Mouse (Mus musculus) neural tube, embryonic 11.5 days (tissue): ENCODE data around the gene Xrra1. TPM values are rescaled to one million over a fixed set of nuclear protein-coding genes. Genes with fewer than 3 reads are reported as not detected.

ENCODE experiments used
- ATAC-seq: fragments of 200-750 bp; cut with Nextera tagmentation; 2 replicates; pipeline ENCODE4 v1.8.0; 2017; ENCODE audit warnings: moderate number of reproducible peaks, mild to moderate bottlenecking, moderate TSS enrichment, moderate library complexity; ENCODE audit not compliant: insufficient read depth, low FRiP score, low TSS enrichment
- DNase-seq: peaks from one replicate; pipeline ENCODE4 v3.0.0-alpha.2; 2015; ENCODE audit warnings: low spot score
- H3K27ac ChIP-seq: fragments of 300-500 bp; sonication (generic); 2 replicates; pipeline ENCODE4 v1.5.1; 2014; ENCODE audit warnings: low read depth, mild to moderate bottlenecking, low read length
- H3K27me3 ChIP-seq: fragments of 300-500 bp; sonication (generic); 2 replicates; pipeline ENCODE4 v1.6.1; 2014; ENCODE audit warnings: mild to moderate bottlenecking, low read length, mixed read lengths; ENCODE audit not compliant: control insufficient read depth, insufficient read depth
- H3K36me3 ChIP-seq: fragments of 300-500 bp; sonication (generic); 2 replicates; pipeline ENCODE4 v1.6.1; 2014; ENCODE audit warnings: mild to moderate bottlenecking, low read length, moderate library complexity, mixed read lengths; ENCODE audit not compliant: control insufficient read depth, insufficient read depth
- H3K4me1 ChIP-seq: fragments of 300-500 bp; sonication (generic); 2 replicates; pipeline ENCODE4 v1.6.1; 2014; ENCODE audit warnings: low read length, mixed read lengths; ENCODE audit not compliant: control insufficient read depth, insufficient read depth
- H3K4me2 ChIP-seq: fragments of 300-500 bp; sonication (generic); 2 replicates; pipeline ENCODE4 v1.6.1; 2014; ENCODE audit warnings: low read depth, mild to moderate bottlenecking, moderate library complexity
- H3K4me3 ChIP-seq: fragments of 300-500 bp; sonication (generic); 2 replicates; pipeline ENCODE4 v1.5.1; 2014; ENCODE audit warnings: low read depth, low read length
- H3K9ac ChIP-seq: fragments of 300-500 bp; sonication (generic); 2 replicates; pipeline ENCODE4 v1.6.1; 2014; ENCODE audit warnings: mild to moderate bottlenecking, low read length
- H3K9me3 ChIP-seq: fragments of 300-500 bp; sonication (generic); 2 replicates; pipeline ENCODE4 v1.6.1; 2016; ENCODE audit warnings: low read length; ENCODE audit not compliant: control insufficient read depth
- WGBS: fragments of 180-500 bp; shearing (Covaris S2); extraction: QIAGEN DNeasy Blood & Tissue Kit; methylation state at CpG from one replicate; pipeline ENCODE4 v1.1.7; 2014; 5-methylcytosine and 5-hydroxymethylcytosine counted together
- polyA plus RNA-seq: library from polyadenylated mRNA; unstranded; fragments of >200 nt; fragmentation: Nextera tagmentation; extraction: Ambion mirVana; gene quantifications from 2 replicates; pipeline ENCODE4 v1.2.1, GENCODE M21; 2014

Xrra1 gene
- polyA plus RNA-seq, 1 experiment from 2014 or later: 0.36 TPM

DNA sequence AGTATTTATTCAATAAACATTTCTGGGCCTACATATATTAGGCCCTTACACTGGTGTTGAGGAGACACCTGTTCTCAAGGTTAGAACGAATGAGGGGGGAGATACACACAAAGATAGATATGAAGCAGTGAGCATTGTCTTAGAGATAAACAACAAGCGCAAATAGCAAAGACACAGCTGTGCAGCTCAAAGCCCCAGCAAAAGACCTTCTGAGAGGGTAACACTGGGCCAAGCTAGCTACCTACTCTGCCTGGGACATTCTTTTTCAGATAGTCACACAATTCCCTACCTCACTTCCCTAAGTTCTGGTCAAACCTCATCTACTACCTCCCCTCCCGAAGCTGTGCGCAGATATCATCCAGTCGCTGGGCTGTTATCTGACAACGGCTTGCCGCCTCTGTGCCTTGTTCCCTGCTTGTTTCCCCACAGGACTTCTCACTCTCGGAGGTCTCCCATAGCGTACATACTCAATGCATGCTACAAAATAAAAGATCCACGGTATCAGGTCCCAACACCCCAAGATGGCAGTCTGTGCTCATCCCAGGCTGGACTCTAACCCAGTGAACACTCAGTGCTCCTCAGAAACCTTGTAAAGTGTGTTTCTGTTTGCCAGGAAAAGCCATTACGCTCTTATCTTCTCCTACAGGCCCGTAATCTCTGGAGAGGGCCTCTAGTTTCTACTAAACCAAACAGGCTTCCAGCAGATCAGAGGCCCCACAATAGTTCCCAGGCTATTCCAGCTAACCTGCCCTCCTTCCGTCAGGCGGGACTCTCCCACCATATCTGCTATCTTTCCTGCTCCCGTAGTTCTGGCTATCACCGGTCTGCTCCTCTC lies 34.0 kb upstream of the Xrra1 start:
- Histone ChIP-seq H3K9me3 (no peaks in the 10 kb centered on the region), H3K4me2 (no peak overlapping the region), H3K9ac (no peak overlapping the region), H3K27ac (no peak overlapping the region), H3K36me3 (no peaks in the 10 kb centered on the region), H3K4me1 (no peaks in the 10 kb centered on the region), H3K27me3 (no peaks in the 10 kb centered on the region), H3K4me3 (no peak overlapping the region)
- DNase-seq (no peak), ATAC-seq (no peak)
- WGBS: 85% methylated on average over 16 of the region's 16 CpGs

DNA sequence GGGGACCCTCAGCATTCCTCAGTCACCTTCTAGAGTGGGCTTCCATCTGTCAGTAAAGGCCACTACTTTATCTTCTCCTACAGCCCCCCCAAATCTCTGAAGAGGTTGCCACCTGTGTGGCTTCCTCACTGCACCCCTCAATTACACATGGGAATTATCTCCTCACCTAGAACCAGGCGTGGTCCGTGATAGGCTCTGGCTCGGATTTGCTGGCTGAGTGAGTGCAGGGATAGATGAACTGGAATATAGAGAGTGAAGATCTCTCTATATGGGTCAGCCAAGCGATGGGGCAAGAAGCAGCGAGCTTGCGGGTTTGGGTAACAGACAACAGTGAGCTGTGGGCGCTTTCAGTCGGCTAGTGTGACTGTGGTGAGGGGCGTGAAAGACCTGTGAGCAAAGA lies 33.4 kb upstream of the Xrra1 start:
- ATAC-seq (no peak), DNase-seq (no peak)
- Histone ChIP-seq H3K27me3 (no peaks in the 10 kb centered on the region), H3K9ac (no peak overlapping the region), H3K4me3 (no peak overlapping the region), H3K4me1 (no peaks in the 10 kb centered on the region), H3K9me3 (no peaks in the 10 kb centered on the region), H3K36me3 (no peaks in the 10 kb centered on the region), H3K27ac (no peak overlapping the region), H3K4me2 (no peak overlapping the region)
- 87% methylated on average over 9 of the region's 9 CpGs for WGBS

- Histone ChIP-seq H3K36me3 (no peaks in the 10 kb centered on the region), H3K27ac (no peak overlapping the region), H3K27me3 (no peaks in the 10 kb centered on the region), H3K4me1 (no peaks in the 10 kb centered on the region), H3K9ac (no peak overlapping the region), H3K4me3 (no peak overlapping the region), H3K9me3 (no peaks in the 10 kb centered on the region), H3K4me2 (no peak overlapping the region)
- no peak for ATAC-seq
- WGBS: 72% methylated on average over 6 of the region's 6 CpGs
- no peak for DNase-seq
These were observed 32.8 kb upstream of the Xrra1 start for GRCm38 (mm10) chr7:99826096-99826495.

GRCm38 (mm10) chr7:99828083-99828570 lies 30.8 kb upstream of the Xrra1 start, which contains the start of gene Neu3:
Neu3 (minus strand) TSS chr7:99828417.
- ATAC-seq: peak; percentile 94
- peak; percentile 91 for DNase-seq
- WGBS: under 1% methylated on average over 26 of the region's 26 CpGs
- Histone ChIP-seq H3K27ac (no peak within 1 kb of the TSS), H3K9ac (peak within 1 kb of the TSS; percentile 39), H3K9me3 (no peaks in the 10 kb centered on the region), H3K4me1 (no peaks in the 10 kb centered on the region), H3K36me3 (no peaks in the 10 kb centered on the region), H3K4me2 (peak within 1 kb of the TSS; percentile 50), H3K4me3 (peak within 1 kb of the TSS; percentile 31), H3K27me3 (no peaks in the 10 kb centered on the region)

GRCm38 (mm10) chr7:99833115-99833845 lies 25.6 kb upstream of the Xrra1 start:
- no peaks in the 10 kb centered on the region for H3K4me1 ChIP-seq
- H3K4me3 ChIP-seq: no peak overlapping the region
- ATAC-seq (no peak), DNase-seq (no peak)
- H3K27me3 ChIP-seq: no peaks in the 10 kb centered on the region
- H3K4me2 ChIP-seq: no peak overlapping the region
- no peak overlapping the region for H3K9ac ChIP-seq
- 85% methylated on average over 5 of the region's 5 CpGs for WGBS
- H3K36me3 ChIP-seq: peaks cover 10% of the 10 kb centered on the region
- H3K27ac ChIP-seq: no peak overlapping the region
- no peaks in the 10 kb centered on the region for H3K9me3 ChIP-seq

DNA sequence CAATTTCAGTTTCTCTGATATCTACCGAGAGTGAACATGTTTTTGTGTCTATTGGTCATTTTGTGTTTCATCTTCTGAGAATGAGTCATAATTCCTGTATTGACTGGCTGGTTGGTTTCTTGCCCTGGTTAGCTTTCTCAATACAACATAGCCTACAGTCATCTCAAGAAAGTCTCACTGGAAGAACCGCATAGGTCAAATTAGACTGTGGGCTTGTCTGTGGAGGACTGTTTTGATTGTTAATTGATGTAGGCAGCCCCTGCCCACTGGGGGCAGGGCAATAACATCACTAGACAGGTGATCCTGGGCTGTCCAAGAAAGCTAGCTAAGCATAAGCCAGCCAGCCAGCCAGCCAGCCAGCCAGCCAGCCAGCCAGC lies 25.1 kb upstream of the Xrra1 start:
- no peak overlapping the region for H3K9ac ChIP-seq
- no peaks in the 10 kb centered on the region for H3K9me3 ChIP-seq
- H3K4me3 ChIP-seq: no peak overlapping the region
- no peak for DNase-seq
- no peak overlapping the region for H3K4me2 ChIP-seq
- H3K27ac ChIP-seq: no peak overlapping the region
- 95% methylated on average over 2 of the region's 2 CpGs for WGBS
- H3K36me3 ChIP-seq: peaks cover 10% of the 10 kb centered on the region
- H3K4me1 ChIP-seq: no peaks in the 10 kb centered on the region
- H3K27me3 ChIP-seq: no peaks in the 10 kb centered on the region
- no peak for ATAC-seq

DNA sequence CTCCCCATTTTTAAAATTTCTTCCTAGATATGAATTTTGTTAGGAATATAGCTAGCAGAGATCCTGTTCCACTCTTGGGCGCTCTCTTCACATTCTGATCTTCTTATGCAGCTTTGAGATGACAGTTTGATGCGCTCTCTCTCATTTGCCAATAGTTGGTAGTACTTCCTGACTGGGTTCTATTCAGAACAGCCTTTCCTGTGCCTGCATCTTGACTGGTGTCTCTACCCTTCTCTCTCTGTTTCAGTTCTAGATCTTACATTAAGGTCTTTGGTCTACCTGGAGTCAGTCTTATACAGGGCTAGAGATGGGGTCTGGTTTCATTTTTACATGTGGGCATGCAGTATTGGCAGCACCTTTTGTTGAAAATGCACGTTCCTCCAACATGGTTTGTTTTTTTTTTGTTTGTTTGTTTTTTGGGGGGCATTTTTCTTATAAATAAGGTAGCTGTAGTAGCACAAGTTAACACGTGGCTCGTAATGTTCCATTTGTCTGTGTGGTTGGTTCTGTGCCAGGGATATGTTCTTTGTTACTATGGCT lies 24.5 kb upstream of the Xrra1 start:
- Histone ChIP-seq H3K36me3 (peaks cover 10% of the 10 kb centered on the region), H3K27ac (no peak overlapping the region), H3K4me3 (no peak overlapping the region), H3K4me1 (no peaks in the 10 kb centered on the region), H3K27me3 (no peaks in the 10 kb centered on the region), H3K9me3 (no peaks in the 10 kb centered on the region), H3K4me2 (no peak overlapping the region), H3K9ac (no peak overlapping the region)
- ATAC-seq (no peak), DNase-seq (no peak)
- WGBS: 93% methylated on average over 5 of the region's 5 CpGs

DNA sequence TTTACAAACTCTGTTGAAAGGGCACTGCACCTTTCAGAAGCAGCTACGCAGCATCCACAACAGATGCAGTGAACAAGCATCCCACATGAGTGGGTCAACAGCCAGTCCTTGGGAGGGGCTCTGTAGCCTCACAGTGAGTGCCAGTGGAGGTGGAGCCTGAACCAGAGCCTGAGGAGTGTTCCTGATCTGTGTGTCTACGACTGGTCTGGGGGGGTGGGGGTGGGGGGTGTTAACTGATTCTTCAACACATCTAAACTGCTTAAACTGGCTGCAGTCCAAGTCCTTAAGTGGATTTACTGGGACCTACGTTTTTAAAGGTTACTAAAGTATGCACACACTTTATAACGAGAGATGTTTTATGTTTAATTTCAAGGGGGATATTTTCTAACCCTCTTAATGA lies 22.1 kb upstream of the Xrra1 start:
- Histone ChIP-seq H3K4me3 (no peak overlapping the region), H3K4me1 (no peaks in the 10 kb centered on the region), H3K27ac (no peak overlapping the region), H3K9ac (no peak overlapping the region), H3K4me2 (no peak overlapping the region), H3K9me3 (no peaks in the 10 kb centered on the region), H3K27me3 (no peaks in the 10 kb centered on the region), H3K36me3 (peaks cover 12% of the 10 kb centered on the region)
- ATAC-seq: no peak
- 74% methylated on average over 4 of the region's 4 CpGs for WGBS
- no peak for DNase-seq
